Mouse (Mus musculus) cerebellum, adult 11-12 months (tissue): Measurements from ENCODE around the gene C2cd4b.
A peak's percentile ranks its signal among the peaks of the same experiment; 100 is the strongest.

Source experiments
- DNase-seq: peaks from one replicate; pipeline ENCODE4 v3.0.0; 2022

Gene C2cd4b

DNA sequence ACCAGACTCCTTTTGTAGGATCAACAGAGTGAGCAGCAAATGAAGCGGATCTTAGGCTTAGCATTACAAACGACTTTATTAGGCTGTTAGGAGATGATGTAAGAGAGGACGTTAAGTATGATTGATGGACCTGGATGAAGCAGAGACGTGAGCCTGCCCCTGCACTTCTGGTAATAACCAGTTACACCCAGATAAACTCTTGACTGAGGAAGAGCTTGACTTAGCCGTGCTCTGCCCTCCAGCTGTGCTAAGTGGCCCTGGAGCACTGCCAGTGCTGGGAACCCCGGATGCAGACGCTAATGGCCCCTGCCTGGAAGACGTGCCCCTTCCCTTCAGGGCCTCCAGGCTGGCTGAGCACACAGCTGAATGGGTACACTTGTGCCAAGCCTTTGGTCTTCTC lies 19.3 kb downstream of the C2cd4b start:
- no peak for DNase-seq

DNA sequence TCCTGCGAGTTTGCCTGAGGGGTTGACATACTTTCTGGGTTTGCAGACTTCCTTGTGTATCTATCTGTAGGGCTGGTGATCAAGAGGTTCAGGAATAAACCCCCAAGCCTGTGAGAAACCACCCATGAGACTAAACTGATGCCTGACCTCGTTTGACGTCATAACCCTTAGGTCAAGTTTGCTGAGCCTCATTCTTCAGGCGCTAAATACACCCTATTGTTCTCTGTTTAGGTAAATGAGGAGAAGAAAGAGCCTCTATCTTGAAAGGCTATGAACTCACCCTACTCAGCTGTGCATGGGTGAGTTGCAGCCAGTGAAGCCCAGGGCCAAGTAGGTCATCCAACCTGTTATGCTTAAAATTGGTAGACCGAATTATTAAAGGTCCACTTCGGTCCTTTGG lies 23.5 kb downstream of the C2cd4b start:
- DNase-seq = no peak

DNA sequence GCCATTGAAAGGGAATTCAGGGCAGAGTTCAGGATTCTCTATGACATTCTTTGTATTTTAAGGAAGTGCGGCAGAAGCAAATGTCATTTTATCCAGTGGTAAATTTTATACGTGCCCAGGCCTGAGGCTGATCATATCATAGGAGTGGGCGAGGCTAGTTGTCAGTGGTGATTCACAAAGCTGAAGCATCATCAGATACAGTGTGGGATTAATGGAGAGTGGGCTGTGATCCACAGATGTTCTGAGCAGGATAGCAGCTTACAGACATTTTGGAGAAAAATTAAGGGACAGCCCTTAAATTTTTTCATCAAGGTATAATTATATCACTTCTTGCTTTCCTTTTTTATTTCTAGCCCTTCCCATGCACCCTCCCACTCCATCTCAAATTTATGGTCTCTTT lies 24.2 kb downstream of the C2cd4b start:
- no peak for DNase-seq

DNA sequence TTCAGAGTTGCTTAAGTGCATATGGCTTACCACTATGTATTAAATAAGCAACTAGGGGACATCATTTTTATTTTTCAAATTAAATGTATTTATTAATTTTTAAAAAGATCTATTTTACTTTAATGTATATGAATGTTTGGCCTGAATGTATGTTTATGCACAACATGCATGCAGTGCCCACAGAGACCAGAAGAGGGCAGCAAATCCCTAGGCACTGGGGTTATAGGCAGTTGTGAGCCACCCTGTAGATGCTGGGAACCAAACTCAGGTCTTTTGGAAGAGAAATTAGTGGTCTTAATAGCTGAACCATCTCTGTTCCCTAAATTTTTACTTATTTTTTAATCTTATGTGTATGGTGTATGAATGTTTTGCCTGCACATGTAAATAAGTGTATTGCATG lies 24.7 kb downstream of the C2cd4b start:
- DNase-seq = no peak

GRCm38 (mm10) chr9:67786311-67786710 lies 27.1 kb downstream of the C2cd4b start:
- no peak for DNase-seq

DNA sequence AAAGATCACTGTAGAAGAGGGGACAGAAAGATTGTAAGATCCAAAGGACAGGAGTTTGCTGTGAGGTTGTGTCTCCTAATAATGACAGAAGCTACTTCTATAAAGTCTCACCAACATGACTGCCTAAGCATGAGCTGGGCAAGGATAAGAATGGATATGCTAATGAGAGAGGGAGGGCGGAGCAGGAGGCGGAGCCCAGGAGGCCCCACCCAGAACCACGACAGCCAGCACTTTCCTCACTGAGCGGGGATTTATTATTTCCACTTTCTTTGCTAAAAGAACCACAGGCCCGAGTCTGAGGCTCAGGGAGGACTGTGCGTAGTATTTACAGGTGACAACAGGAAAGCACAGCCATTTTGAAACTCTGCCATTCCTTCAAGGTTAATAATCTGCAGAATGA lies 28.4 kb downstream of the C2cd4b start:
- no peak for DNase-seq

DNA sequence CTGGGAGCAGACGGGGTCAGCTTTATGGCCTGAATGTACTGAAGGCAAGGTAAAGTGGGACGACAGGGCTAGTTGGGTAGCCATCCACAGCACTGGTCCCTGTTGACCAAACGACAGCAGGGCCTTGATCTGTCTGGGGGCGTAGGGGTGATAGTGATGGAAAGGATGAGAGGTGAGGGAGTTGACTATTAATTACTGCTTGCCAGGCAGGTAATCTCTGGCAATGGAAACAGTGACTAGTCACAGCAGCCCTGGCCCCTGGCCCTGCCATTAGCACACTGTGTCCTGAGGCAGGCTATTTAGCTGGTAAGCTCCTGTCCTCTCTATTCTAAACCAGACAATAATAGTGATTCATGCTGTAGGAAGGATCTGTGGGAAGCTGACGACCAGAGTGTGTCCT lies 33.2 kb downstream of the C2cd4b start:
- no peak for DNase-seq

GRCm38 (mm10) chr9:67793501-67793900 lies 34.3 kb downstream of the C2cd4b start:
- no peak for DNase-seq

GRCm38 (mm10) chr9:67794216-67794615 lies 35.0 kb downstream of the C2cd4b start:
- no peak for DNase-seq

DNA sequence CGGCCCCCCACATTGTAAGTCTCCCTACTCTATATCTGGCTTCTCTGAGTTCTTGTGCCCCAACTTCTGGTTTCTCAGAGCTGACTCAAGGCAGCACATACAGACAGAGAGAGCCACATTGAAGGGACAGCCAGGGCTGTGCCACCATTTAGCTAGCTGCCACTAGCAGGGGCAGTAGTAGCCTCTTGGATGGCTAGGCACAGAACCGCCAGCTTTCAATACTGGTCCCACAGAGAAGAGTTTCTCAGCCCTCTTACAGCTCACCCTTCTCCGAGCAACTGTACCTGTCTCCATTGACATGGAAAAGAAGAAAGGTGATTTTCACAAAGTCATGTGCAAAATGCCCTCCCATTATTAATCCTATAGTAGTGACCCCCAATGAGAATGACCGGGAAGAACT lies 35.4 kb downstream of the C2cd4b start:
- DNase-seq = no peak

DNA sequence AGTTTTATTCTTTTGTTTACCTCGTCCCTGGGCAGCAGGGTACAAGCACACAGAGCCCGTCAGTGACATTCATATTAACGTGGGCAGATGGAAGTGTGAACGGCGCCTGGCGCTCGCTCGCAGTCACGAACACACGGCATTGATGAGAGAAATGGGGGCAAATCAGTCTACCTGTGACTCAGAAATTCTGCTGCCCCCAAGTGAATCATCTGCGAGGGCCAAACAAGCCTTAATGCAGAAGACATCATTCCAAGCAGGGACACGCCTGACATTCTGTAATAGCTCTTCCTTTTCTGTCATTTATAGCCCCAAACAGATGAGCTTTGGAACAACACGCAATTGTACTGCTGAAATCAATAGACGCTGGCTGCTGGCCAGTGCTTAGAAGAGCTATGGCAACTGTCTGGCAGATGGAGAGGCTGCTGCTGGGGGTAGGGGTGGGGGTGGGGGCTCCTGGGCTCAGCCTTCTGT lies 36.0 kb downstream of the C2cd4b start:
- DNase-seq = no peak

DNA sequence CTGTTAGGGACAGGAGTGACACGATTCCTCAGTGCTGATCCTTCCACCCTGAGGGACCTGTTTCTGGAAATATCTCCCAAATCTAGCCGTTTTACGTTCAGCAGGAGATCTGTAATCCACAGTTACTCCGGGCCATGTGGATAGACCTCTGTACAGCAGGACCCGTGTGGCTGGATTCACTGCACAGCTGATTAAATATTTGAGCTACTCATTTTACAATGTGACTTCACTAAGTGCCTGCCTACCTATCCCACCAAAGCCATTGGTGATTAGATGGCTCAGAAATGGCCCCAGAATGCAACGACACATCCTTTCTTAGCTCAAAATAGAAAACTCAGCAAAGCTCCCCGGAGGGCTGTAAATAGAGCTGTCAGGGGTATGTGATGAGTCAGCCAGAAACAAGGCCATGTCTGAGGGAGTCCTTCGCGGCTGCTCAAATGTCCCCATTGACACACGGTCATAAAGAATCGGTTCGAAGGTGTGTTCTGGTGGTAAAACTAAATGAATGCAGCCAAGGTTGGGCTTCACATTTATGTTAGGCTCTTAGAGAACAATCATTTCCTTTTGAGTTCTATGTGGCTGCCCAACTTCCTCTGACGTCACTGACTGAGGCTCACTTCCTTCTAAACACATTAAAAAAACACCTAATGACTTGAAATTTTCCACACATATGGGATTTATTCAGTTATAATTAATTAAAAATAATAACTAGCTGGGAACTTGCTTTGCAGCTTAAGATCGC lies 40.0 kb downstream of the C2cd4b start:
- DNase-seq = no peak

DNA sequence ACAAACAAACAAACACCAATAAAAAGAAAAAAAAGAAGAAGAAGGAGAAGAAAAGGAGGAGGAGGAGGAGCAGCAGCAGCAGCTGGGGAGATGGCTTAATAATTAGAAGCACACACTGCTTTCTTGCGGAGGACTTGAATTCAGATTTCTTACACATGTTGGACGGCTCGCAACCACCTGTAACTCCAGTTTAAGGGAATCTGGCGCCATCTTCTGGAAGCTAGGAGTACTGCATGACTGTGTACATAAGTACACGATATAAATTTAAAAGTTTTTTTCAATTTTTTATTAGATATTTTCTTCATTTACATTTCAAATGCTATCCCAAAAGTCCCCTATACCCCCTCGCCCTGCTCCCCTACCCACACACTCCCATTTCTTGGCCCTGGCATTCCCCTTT lies 43.0 kb downstream of the C2cd4b start:
- DNase-seq = peak; percentile 31

DNA sequence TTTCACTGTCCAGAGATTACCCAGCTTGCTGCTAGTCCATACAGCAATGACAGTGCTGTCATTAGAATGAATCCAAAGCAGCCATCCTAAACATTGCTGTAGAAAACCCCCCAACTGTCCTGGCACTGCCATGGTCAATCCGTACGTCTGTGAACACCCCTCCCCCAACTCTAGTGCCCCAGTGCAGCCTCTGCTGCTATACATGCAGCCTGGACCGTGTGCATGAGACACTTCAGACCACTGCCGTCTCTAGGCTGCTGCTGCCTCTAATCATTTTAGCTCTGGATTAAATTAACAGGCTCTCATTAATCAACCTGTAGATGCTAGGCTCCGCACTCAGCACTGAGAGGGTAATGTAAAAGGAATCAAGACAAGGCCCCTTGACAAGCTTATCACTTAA lies 47.8 kb downstream of the C2cd4b start:
- no peak for DNase-seq

- DNase-seq = no peak
Measured at GRCm38 (mm10) chr9:67810527-67810926, 51.3 kb downstream of the C2cd4b start.
